Mouse (Mus musculus): Measurements from ENCODE around the gene Bend7. TPM values are rescaled to one million over a fixed set of nuclear protein-coding genes. Genes with fewer than 3 reads are reported as not detected.

Bend7 gene
- polyA plus RNA-seq (2014; fragmentation: Nextera tagmentation; extraction: Ambion mirVana), result 1.3 and 1.9 TPM in 2 replicates

DNA sequence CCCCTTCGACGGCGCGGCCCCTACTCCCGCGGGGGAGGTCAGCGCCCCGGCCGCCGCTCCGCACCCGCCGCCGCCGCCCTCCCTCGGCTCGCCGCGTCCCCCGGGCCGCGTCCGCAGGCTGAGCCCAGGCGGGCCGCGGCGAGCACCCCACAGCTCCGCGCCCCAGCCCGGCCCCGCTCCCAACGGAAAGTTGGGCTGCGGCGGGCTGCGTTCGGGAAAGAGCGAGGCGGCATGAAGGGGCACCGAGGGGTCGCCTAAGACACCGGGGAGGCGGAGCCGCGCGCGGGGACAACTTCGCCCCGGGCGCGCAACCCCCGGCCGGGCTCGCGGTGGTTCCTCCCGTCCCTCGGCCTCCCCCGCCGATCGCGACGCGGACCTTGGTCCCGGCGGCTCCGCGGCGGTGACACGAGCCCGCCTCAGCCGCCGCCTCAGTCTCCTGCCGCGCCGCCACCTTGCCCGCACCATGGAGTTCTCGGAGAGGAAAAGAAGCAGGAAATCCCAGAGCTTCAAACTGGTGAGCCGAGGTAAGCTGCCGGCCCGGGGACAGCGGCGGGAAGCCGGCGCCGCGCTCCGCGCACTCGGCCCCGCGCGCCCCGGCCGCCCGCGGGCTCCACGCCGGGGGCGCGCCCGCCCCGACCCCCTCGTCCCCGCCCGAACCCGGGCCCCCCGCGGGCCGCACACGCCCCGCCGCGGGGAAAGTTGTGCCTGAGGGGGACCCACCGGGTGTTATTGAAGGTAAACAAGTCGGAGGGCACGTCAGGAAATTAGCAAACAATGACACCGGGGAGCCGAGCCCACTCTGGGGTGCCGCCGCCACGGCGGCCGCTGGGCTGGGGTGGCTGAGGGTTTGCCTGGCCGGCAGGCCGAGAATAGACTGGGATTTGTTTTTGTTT, at the start of gene Bend7:
Gene Bend7 (plus strand): TSS at position 63 of the 893 bp plus-strand sequence.
- no peaks in the 10 kb centered on the region for H3K36me3 ChIP-seq (ENCODE audit: control insufficient read depth, insufficient read depth, low read length)
- H3K4me3 ChIP-seq (ENCODE audit: low read depth, low read length), result peak within 1 kb of the TSS; percentile 80
- H3K27me3 ChIP-seq (ENCODE audit: control insufficient read depth, insufficient read depth, low read length), result peaks cover 32% of the 10 kb centered on the region
- ATAC-seq (replicated peaks; ENCODE audit: insufficient number of reproducible peaks, low FRiP score, low TSS enrichment), result peak; percentile 68
- peak within 1 kb of the TSS; percentile 50; the same call in 1 of the 2 replicates for H3K27ac ChIP-seq (ENCODE audit: low read depth, low read length)
- WGBS (ENCODE audit: insufficient replicate concordance), result under 1% methylated on average over 112 of the region's 124 CpGs
- peak within 1 kb of the TSS; percentile 83 for H3K9ac ChIP-seq (ENCODE audit: low read depth, low read length)
- H3K4me2 ChIP-seq, result peak within 1 kb of the TSS; percentile 89
- no peaks in the 10 kb centered on the region for H3K4me1 ChIP-seq (ENCODE audit: control insufficient read depth, insufficient read depth, low read length)
- H3K9me3 ChIP-seq (replicated peaks; ENCODE audit: control insufficient read depth, low read length), result no peaks in the 10 kb centered on the region

DNA sequence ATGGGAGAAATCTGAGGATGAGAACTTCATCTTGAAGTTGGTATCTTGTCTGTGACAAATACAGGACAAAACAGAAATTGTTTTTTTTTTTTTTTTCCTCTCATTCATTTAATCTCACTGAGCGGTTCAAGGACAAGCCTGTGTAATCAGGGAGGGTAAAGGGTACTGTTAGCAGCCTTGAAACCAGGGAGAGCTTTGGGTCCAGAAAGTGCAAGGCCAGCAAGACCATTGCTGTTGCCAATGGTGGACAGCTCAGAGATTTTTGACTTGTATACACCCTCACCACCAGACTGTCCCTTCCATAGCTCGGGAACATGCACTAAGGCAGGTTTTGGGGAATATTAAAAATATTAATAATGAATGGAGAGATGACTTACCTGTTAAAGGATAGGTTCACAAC, 49.0 kb upstream of the Bend7 start:
- H3K36me3 ChIP-seq (ENCODE audit: control insufficient read depth, insufficient read depth, low read length), result no peaks in the 10 kb centered on the region
- no peak for ATAC-seq (replicated peaks; ENCODE audit: insufficient number of reproducible peaks, low FRiP score, low TSS enrichment)
- no peak overlapping the region for H3K9ac ChIP-seq (ENCODE audit: low read depth, low read length)
- H3K27me3 ChIP-seq (ENCODE audit: control insufficient read depth, insufficient read depth, low read length), result no peaks in the 10 kb centered on the region
- H3K4me2 ChIP-seq, result no peak overlapping the region
- H3K4me3 ChIP-seq (ENCODE audit: low read depth, low read length), result no peak overlapping the region
- WGBS (ENCODE audit: insufficient replicate concordance), result 66% methylated on average over 2 of the region's 2 CpGs
- H3K4me1 ChIP-seq (ENCODE audit: control insufficient read depth, insufficient read depth, low read length), result no peaks in the 10 kb centered on the region
- no peaks in the 10 kb centered on the region for H3K9me3 ChIP-seq (replicated peaks; ENCODE audit: control insufficient read depth, low read length)
- H3K27ac ChIP-seq (ENCODE audit: low read depth, low read length), result no peak overlapping the region

DNA sequence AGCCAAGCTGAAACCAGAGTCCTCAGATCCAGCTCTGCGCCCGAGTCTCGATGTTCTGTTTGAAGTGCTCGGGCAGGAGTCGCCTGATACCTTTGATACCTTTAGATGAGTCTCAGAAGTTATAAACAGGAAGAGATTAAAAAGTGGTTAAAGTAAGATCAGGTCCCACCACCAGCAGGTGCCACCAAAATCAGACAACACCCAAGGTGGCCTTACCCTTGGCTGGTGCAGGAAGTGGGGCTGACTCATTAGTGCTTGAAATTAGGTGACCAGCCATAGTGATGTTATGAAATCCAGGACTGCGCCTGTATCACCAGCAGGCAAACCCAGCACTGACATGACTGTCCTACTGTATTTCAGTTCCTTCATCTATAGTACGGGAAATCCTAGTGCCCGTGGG, 47.9 kb upstream of the Bend7 start:
- WGBS (ENCODE audit: insufficient replicate concordance), result 87% methylated on average over 8 of the region's 8 CpGs

DNA sequence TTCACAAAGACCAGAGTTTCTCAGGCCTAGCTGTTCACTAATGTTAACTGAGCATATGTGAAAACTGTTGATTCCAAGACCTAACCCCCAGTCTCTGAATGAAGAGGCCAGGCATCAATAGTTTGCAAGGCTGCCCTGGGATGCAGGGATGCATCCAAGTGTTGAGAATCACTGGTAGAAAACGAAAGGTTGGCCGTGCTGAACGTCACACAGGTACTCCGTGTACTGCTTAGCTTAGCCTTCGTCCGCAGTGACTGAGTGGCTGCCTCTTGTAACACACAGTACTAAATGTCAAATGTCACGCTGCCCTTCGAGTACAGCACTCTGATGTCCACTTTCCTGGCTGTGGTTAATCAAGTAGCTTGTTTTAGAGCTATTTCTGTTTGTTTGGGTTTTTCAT, 46.0 kb upstream of the Bend7 start:
- Histone ChIP-seq H3K36me3 (ENCODE audit: control insufficient read depth, insufficient read depth, low read length) (no peaks in the 10 kb centered on the region), H3K9me3 (replicated peaks; ENCODE audit: control insufficient read depth, low read length) (no peaks in the 10 kb centered on the region), H3K4me3 (ENCODE audit: low read depth, low read length) (no peak overlapping the region), H3K27ac (ENCODE audit: low read depth, low read length) (no peak overlapping the region), H3K27me3 (ENCODE audit: control insufficient read depth, insufficient read depth, low read length) (no peaks in the 10 kb centered on the region), H3K4me2 (no peak overlapping the region), H3K9ac (ENCODE audit: low read depth, low read length) (no peak overlapping the region), H3K4me1 (ENCODE audit: control insufficient read depth, insufficient read depth, low read length) (no peaks in the 10 kb centered on the region)
- WGBS (ENCODE audit: insufficient replicate concordance), result 85% methylated on average over 8 of the region's 8 CpGs
- no peak for ATAC-seq (replicated peaks; ENCODE audit: insufficient number of reproducible peaks, low FRiP score, low TSS enrichment)

More for the DNA sequence above, 47.9 kb upstream of the Bend7 start:
- no peak for ATAC-seq (replicated peaks; ENCODE audit: insufficient number of reproducible peaks, low FRiP score, low TSS enrichment)
- no peaks in the 10 kb centered on the region for H3K27me3 ChIP-seq (ENCODE audit: control insufficient read depth, insufficient read depth, low read length)
- no peaks in the 10 kb centered on the region for H3K4me1 ChIP-seq (ENCODE audit: control insufficient read depth, insufficient read depth, low read length)
- no peak overlapping the region for H3K9ac ChIP-seq (ENCODE audit: low read depth, low read length)
- H3K4me2 ChIP-seq, result no peak overlapping the region
- H3K4me3 ChIP-seq (ENCODE audit: low read depth, low read length), result no peak overlapping the region
- no peaks in the 10 kb centered on the region for H3K9me3 ChIP-seq (replicated peaks; ENCODE audit: control insufficient read depth, low read length)
- H3K27ac ChIP-seq (ENCODE audit: low read depth, low read length), result no peak overlapping the region
- H3K36me3 ChIP-seq (ENCODE audit: control insufficient read depth, insufficient read depth, low read length), result no peaks in the 10 kb centered on the region

DNA sequence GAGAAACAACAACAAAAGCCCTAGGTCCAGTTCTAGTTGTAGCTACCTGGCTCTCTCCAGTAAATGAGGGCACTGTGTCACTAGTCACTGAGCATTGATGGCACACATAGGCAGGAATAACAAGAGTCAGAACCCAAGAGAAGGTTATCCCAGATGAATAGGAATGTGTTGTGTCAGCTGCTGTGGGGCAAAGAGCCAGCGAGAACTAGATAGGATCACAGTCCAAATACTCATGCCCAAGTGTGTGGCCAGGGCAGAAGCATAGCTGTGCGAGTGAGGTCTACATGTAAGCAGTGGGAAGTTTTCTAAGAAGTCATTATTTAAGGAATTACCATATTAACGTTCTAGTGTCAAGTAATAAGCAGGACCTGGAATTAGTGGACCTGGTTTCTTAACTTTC, 37.7 kb upstream of the Bend7 start:
- Histone ChIP-seq H3K9me3 (replicated peaks; ENCODE audit: control insufficient read depth, low read length) (no peaks in the 10 kb centered on the region), H3K9ac (ENCODE audit: low read depth, low read length) (no peak overlapping the region), H3K4me2 (no peak overlapping the region), H3K27ac (ENCODE audit: low read depth, low read length) (no peak overlapping the region), H3K4me1 (ENCODE audit: control insufficient read depth, insufficient read depth, low read length) (no peaks in the 10 kb centered on the region), H3K4me3 (ENCODE audit: low read depth, low read length) (no peak overlapping the region), H3K27me3 (ENCODE audit: control insufficient read depth, insufficient read depth, low read length) (no peaks in the 10 kb centered on the region), H3K36me3 (ENCODE audit: control insufficient read depth, insufficient read depth, low read length) (no peaks in the 10 kb centered on the region)
- no peak for ATAC-seq (replicated peaks; ENCODE audit: insufficient number of reproducible peaks, low FRiP score, low TSS enrichment)
- WGBS (ENCODE audit: insufficient replicate concordance), result 75% methylated on average over 3 of the region's 3 CpGs

DNA sequence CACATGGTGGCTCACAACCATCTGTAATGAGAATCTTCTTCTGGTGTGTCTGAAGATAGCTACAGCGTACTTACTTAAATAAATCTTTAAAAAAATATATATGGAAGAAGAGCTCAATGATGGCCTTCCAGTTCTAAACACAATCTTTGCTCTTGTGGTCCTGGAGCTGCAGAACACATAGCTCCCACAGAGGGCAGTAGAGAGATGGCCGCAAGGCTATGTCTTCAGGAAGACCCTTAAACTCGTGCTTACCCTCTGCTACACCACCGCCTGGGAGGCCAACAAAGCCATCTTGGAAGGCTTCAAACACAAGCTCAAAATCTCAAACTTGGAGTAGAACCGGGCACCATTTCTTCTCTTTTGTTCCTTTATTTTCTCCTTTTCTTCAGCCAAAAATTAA, 6.4 kb upstream of the Bend7 start:
- Histone ChIP-seq H3K9me3 (replicated peaks; ENCODE audit: control insufficient read depth, low read length) (no peaks in the 10 kb centered on the region), H3K27me3 (ENCODE audit: control insufficient read depth, insufficient read depth, low read length) (peaks cover 11% of the 10 kb centered on the region), H3K4me3 (ENCODE audit: low read depth, low read length) (no peak overlapping the region), H3K27ac (ENCODE audit: low read depth, low read length) (no peak overlapping the region), H3K4me2 (no peak overlapping the region), H3K9ac (ENCODE audit: low read depth, low read length) (no peak overlapping the region), H3K36me3 (ENCODE audit: control insufficient read depth, insufficient read depth, low read length) (no peaks in the 10 kb centered on the region), H3K4me1 (ENCODE audit: control insufficient read depth, insufficient read depth, low read length) (no peaks in the 10 kb centered on the region)
- 43% methylated on average over 5 of the region's 5 CpGs for WGBS (ENCODE audit: insufficient replicate concordance)
- ATAC-seq (replicated peaks; ENCODE audit: insufficient number of reproducible peaks, low FRiP score, low TSS enrichment), result no peak

DNA sequence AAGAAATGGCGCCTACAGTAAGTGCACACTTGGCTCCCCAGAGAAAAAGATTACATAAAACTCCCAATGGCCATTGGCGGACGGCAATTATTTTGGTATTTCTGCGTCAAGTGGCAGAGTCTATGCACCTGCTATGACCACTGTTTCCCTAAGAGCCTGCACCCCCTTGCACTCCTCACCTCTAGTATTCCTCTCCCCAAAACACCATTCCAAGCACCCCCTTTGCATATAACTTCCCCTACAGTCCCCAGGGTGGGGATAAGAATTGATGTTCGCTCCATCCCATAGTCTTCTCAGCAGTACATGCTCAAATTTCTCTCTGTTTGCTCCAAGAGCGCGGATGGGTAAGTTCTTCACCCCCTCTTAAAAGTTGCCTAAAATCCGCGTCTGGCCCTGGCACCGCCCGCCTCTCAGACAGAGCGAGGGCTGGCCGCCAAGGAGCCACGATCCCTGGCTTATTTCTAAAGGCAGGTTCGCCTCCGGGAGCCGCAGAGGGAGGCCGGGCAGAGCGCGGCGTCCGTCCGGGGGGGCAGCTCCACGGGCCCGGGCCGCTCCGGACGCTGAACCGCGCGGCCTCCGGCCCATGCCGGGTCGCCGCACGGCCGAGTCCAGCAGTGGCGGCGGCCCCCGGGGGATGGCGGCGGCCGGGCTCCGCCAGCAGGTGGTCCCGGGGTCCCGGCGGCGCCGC, 406 bp upstream of the Bend7 start:
- WGBS (ENCODE audit: insufficient replicate concordance), result 3% methylated on average over 47 of the region's 49 CpGs

DNA sequence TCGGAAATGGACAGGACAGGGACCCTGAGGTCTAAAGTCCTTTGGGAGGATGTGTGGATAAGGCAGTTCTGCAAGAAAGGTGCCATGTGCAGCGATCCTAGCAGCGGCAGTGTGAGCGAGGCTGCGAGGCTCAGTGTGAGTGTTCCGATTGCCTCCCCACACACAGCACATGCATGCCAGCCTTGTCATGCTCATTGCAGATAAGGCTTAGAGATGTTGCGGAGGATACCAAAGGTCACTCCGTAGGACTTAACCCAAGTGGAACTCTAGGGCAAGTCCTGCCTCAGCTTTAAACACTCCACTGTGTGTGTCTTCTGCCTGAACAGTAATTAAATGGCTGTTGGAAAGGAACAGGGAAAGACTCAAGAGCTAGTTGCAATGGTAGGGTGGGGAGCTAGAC, 5.5 kb downstream of the Bend7 start:
- 67% methylated on average over 8 of the region's 8 CpGs for WGBS (ENCODE audit: insufficient replicate concordance)
- Histone ChIP-seq H3K9ac (ENCODE audit: low read depth, low read length) (no peak overlapping the region), H3K4me3 (ENCODE audit: low read depth, low read length) (no peak overlapping the region)

More for the DNA sequence above, 406 bp upstream of the Bend7 start:
- H3K4me1 ChIP-seq (ENCODE audit: control insufficient read depth, insufficient read depth, low read length), result no peaks in the 10 kb centered on the region
- peak overlapping the region; percentile 89 for H3K4me2 ChIP-seq
- no peak overlapping the region for H3K27ac ChIP-seq (ENCODE audit: low read depth, low read length)
- H3K27me3 ChIP-seq (ENCODE audit: control insufficient read depth, insufficient read depth, low read length), result peaks cover 32% of the 10 kb centered on the region
- peak overlapping the region; percentile 80 for H3K4me3 ChIP-seq (ENCODE audit: low read depth, low read length)
- no peaks in the 10 kb centered on the region for H3K36me3 ChIP-seq (ENCODE audit: control insufficient read depth, insufficient read depth, low read length)
- no peaks in the 10 kb centered on the region for H3K9me3 ChIP-seq (replicated peaks; ENCODE audit: control insufficient read depth, low read length)
- peak overlapping the region; percentile 83; the same call in 1 of the 2 replicates for H3K9ac ChIP-seq (ENCODE audit: low read depth, low read length)
- peak; percentile 68 for ATAC-seq (replicated peaks; ENCODE audit: insufficient number of reproducible peaks, low FRiP score, low TSS enrichment)

More for the DNA sequence above, 5.5 kb downstream of the Bend7 start:
- H3K4me2 ChIP-seq, result no peak overlapping the region
- H3K4me1 ChIP-seq (ENCODE audit: control insufficient read depth, insufficient read depth, low read length), result no peaks in the 10 kb centered on the region
- no peaks in the 10 kb centered on the region for H3K36me3 ChIP-seq (ENCODE audit: control insufficient read depth, insufficient read depth, low read length)
- H3K9me3 ChIP-seq (replicated peaks; ENCODE audit: control insufficient read depth, low read length), result no peaks in the 10 kb centered on the region
- H3K27ac ChIP-seq (ENCODE audit: low read depth, low read length), result no peak overlapping the region
- H3K27me3 ChIP-seq (ENCODE audit: control insufficient read depth, insufficient read depth, low read length), result peaks cover 10% of the 10 kb centered on the region
- ATAC-seq (replicated peaks; ENCODE audit: insufficient number of reproducible peaks, low FRiP score, low TSS enrichment), result no peak

Measured in heart, embryonic 11.5 days (tissue).